Mouse (Mus musculus): ENCODE measurements around the gene Itfg1.

Gene Itfg1

DNA sequence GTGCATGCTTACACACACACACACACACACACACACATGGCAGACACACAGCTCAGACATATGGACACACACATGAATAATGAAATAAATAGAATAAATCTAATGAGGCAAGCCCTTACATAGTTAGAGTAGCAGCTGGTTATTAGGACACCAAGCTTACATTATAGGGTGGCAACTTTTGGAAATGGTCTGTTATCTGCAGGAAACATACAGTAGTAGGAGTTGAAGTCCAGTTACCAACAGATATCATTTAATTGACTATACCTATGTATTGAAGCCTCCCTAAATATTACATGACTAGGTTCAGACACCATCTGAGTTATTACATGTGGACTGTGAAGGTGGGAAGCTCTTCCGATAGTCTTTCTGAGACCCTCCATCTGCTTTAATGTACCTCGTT, 95.7 kb downstream of the Itfg1 start:
- in situ Hi-C loops (cut with MboI; ENCODE audit: low sequenced_read_pairs): no loop called here

DNA sequence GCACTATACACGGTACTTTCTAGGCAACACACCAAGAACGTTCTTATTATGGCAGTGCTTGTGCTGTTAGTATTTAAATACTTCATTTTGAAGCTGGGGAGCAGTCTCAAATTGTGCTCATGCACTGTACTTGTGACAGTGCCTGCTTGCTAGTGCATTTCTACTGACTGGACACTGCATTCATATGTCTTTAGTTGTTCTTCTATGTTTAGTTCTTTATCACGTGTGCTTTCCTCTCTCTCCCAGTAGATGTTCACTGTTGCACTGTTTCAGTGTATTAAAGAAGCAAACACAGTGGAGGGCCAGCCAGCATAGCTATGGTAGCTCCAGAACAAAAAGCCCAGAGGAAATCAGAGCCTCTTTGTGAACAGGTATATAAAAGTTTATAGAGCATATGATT, 110.2 kb downstream of the Itfg1 start:
- in situ Hi-C loops (cut with MboI; ENCODE audit: low sequenced_read_pairs): no loop called here

DNA sequence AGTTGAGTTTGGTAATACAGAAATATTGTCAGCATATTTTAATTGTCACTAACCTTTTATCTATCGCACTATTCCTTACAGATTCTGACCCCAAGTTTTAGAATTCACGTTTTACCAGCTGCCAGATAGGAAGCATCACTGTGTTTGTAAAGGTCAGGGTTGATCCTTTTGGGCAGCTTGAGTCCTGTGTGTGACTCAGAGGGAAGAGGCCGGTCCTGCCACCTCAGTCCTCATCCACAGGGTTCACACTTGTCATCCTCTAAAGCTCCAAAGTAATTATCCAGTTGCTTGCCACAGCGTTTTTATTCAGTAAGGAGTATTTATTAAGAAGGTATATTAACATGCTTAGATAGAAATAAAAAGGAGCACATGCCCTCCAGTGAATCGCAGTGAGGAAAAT, 123.5 kb downstream of the Itfg1 start:
- in situ Hi-C loops (cut with MboI; ENCODE audit: low sequenced_read_pairs): no loop called here

DNA sequence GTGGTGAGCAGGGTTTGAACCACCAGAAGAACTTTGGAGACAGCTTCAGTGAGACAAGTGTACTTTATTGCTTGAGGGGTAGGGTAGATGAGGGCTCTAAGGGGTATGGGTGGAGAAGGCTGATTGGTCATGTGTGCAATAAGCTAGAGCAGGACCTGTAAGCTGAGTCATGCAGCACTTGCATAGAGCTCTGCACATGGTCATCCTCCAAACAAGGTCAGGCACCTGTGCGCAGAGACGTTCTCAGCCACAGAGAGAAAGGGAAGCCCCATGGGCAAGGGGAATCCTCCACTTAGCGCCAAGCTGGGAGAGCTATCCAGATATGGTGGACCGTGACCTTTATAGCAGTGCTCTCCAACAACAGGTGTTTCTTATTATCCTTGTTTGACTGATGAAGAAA, 124.0 kb downstream of the Itfg1 start:
- in situ Hi-C loops (cut with MboI; ENCODE audit: low sequenced_read_pairs): no loop called here

DNA sequence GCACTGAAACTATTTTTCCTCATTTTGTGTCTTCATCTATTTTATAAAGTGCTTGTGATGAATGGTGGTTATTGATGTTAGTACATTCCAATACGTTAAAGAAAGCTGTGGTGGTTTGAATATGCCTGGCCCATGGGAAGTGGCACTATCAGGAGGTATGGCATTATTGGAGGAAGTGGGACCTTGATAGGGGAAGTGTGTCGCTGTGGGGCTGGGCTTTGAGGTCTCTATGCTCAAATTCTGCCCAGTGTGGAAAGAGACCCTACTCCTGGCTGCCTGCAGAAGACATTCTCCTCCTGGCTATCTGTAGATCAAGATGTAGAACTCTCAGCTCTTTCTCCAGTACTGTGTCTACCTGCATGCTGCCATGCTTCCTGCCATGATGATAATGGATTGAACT, 133.7 kb downstream of the Itfg1 start:
- in situ Hi-C loops (cut with MboI; ENCODE audit: low sequenced_read_pairs): no loop called here

DNA sequence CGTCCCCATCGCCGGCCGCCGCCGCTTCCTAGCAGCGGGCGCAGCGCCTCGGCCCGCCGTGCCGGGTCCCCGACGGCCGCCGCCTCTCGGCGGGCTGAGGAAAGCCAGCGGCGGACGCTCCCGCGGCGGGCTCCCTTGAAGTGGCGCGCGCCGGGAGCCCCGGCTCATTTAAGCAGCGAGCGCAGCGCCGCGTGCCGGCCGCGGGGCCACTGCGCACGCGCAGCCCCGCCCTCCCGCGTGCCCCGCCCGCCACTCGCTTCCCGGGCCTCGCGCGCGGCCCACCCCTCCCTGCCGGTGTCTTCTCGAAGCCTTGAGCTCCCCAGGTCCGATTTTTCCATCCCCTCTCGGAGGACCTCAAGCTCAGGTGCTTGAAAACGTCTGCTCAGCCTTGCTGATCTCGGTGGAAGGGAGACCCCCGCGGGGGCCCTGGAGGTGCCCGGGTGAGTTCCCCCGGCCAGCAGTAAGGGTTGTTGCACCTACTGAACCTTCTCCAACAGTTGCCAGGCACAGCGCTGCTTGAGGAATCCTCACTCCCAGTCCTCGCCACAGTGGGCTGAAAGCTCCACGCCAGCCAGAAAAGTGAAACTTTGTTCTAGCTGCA, 139.9 kb downstream of the Itfg1 start, which contains the start of gene Neto2:
Gene Neto2 (minus strand): TSS at position 174 of the 601 bp plus-strand sequence.
- in situ Hi-C loops (cut with MboI; ENCODE audit: low sequenced_read_pairs): no loop called here

DNA sequence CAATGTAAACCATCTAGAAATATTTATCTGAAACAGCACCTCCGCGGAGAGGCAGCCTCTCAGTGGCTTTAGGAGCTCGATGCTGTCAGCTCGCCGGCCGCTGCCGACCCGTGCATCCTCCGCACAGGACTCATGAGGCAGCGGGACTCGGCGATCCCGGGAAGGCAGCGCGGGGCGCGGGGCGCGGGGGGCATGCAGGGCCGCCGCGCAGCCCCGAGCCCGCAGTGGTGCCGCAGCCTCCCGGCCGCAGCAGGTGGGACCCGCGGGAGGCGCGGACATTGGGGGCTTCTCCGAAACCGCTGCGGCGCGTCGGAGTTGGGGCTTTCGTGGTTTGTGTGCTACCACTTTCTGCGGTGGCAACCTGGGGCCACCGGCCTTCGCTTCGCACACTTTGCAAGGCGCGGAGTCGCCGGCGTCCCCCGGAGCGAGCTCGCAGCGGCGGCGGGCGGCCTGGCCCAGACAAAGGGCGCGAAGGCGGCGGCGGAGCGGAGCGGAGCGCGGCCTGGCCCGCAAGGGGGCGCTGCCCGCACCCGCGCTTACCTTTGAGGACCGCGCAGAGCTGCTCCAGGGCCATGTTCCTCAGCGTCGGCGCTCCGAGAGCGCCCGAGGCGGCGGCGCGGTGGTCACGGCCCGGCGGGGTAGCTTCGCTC, 140.5 kb downstream of the Itfg1 start:
- in situ Hi-C loops (cut with MboI; ENCODE audit: low sequenced_read_pairs): no loop called here

DNA sequence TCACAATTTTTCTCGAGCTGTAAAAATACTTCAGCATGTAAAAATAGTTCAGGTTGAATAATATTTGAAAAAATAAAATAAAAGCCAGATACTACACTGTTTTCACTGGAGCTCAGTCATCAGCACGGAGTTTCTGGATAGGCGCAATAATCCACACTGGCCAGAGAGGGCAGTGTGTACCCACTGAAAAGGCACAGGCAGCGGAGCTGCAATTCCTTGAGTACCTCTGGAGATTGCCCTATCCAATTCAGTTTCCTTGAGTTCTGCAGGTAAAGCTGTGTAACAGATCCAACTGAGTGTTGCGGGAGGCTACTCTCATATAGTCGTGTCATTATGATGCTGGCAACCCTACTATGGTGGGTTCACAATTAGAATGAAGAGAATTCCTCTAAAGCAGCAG, 141.7 kb downstream of the Itfg1 start:
- in situ Hi-C loops (cut with MboI; ENCODE audit: low sequenced_read_pairs): loop anchor here (25.0 kb wide), 1 partner anchor 888 kb away; the partner anchor contains the start of gene Abcc12

Measured in CH12F3 (cell line).